Mouse (Mus musculus) urinary bladder, postnatal 10 days (tissue): ENCODE measurements around the gene Nrarp.

Source experiments
- DNase-seq: peaks from one replicate; pipeline ENCODE4 v3.0.0; 2022; ENCODE audit warnings: low spot score

Nrarp gene

DNA sequence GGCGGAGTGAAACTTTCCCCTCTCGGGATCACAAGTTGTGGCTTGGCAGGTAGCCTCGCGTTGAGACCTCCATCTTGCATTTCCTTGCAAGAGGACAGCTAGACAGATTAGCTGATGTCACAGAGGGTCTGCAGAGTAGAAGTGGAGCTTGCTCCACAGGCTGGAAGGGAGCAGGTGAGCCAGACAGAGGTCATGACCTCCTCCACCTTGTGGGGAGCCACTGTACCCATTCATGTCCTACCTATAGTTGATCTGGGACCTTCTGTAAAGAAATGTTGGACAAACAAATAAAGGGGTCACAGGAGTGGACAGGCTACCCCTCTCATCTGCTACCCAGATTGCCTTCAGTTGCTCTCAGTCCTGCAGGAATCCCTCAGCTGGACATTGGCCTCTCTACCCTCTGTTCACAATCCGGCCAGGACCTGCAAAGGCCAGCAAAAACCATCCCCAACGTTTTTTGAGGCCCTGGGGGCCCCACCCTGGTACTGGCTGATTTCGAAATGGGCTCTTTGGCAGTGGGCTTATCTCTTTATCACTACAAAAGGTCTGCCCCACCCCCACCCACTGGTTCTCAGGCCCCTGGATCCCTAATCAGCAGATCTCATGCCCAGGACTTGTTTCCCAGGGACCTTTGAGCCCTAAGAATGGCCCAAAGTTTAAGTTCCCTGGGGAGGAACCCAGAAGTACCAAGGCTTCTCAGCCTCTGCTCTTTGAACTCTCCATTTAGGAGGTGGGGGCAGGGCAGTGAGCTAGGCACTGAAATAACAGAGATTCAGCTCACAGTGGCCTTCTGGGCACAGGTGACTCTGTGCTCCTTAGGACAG lies 5.5 kb upstream of the Nrarp start:
- no peak for DNase-seq

DNA sequence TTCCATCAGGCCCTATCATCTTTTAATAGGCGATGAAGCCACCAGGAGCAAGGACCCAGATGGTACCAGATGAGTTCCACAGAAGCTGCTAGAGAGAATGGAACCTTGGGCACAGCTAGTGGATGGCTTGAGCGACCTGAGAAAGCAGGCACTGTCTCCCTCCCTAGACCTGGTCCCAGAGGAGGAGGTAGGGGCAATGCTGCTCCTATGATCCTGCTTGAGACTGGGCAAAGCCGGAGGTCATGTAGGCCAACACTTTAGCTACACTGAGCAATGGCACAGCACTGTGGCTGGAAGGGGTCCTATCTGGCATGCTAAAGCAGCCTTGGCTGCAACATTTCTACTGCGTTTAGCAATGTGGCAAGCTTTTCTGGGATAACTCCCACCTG lies 4.9 kb upstream of the Nrarp start:
- DNase-seq: no peak

DNA sequence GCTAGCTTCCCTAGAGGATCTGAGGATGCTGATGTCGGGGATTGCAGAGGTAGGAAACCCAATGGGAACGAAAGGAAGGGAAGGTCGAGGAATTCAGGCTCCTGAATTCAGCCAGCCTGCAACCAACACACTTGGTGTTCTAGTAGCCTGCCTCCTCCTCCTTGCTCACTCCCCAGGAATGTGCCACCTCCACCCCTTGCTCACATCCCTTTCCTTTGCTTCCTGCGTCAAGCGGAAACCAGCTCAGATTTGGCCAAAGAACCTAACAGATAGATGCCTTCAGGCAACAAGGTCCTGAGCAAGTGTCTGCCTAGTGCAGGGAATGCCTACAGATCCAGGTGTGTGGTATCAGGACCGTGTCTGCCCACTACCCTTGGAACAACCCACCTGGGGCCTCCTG lies 4.0 kb upstream of the Nrarp start:
- DNase-seq: no peak

DNA sequence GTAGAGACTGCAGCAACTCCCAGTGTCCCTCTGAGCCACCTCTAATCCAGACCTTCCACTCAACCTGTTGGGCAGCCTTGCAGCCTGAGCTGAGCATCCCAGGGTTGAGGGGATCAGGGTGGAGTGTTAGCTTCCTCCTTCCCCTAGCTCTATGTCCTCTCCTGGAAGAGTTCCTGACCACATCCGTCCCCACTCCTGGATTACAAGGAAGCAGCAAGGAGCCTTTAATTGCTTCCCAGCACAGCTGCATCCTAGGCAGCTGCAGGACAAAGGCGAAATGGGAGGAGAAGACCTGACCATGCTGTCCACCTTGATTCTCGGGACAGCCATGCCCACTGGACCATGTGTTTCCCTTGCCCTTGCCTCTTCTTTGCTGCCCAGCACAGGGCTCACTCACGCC lies 3.5 kb upstream of the Nrarp start:
- DNase-seq: no peak

DNA sequence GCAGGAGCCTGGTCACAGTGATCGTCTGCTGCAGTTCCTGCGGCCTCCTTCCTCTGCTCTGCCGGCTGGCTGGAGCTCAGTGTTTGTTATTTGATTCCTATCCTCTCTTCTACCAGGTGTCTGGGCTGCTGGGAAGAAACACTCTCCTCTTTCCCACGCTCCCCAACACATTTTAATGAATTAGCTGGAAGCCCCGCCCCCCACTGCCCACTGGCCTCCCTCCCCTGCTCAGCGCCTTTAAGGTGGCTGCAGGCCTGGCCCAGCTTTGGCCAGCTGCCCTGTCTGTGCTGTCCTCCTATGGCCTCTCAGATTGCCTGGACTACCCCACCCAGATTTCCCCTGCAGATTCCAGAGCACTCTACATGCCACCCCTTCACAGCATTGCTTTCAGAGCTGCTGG lies 2.9 kb upstream of the Nrarp start:
- no peak for DNase-seq

DNA sequence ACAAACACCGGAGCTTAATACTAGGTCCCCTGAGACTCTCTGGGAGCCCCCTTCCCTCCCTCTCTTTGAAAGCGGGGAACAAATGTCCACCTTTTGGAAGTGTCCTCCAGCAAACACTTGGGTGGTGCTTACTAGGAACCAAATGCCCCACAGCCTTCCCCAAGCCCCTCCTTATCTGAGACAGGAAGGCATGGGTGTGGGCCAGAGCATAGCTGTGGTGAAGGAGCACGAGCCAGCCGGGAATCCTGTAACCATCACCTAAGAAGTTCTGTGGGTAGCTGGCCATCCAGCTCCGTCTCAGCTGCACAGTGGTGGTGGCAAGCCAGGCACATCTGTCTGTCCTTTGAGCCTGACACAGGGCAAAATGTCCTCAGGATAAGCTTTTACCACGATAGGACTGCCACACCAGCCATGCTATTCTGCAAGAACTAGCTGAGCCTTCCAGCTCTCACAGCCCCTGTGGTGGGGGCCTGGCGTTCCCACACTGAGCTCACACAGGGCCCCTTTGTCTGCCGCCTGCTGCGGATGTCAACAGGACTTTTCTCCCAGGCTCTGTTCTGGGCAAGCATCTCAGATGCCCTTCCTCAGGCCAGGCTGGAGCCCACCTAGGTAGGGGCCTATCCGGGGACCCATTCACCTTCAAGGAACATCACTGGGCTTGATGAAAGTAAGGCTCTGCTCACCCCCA lies 2.1 kb upstream of the Nrarp start:
- no peak for DNase-seq

DNA sequence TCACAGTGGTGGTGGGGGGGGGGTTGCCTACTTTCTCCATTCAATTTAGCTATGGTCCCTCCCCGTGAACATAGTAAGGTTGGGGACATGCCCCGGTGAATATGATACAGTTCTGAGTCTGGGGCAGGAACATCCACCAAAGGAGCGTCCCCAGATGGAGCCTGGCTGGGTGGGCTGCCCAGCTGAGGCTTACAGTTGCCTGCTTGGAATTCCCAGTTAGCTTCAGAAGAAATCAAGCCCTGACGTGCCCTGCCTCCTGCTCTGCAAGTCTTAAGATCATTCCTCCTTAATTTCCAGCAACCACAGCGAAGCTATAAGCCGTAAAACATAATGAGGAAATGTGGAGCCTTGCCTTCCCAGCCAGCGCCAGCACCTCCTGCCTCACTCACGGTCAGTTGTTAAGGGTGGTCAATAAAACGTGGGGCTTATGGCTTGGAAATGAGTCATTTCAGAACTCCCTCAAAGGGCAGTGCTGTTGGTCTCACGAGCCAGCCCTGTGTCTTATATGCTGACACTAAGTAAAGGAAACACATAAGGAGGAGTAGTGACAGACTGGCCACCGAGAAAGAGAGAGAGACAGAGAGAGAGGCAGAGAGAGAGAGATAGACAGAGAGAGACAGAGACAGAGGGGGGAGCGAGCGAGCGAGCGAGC lies 866 bp upstream of the Nrarp start:
- DNase-seq: no peak

DNA sequence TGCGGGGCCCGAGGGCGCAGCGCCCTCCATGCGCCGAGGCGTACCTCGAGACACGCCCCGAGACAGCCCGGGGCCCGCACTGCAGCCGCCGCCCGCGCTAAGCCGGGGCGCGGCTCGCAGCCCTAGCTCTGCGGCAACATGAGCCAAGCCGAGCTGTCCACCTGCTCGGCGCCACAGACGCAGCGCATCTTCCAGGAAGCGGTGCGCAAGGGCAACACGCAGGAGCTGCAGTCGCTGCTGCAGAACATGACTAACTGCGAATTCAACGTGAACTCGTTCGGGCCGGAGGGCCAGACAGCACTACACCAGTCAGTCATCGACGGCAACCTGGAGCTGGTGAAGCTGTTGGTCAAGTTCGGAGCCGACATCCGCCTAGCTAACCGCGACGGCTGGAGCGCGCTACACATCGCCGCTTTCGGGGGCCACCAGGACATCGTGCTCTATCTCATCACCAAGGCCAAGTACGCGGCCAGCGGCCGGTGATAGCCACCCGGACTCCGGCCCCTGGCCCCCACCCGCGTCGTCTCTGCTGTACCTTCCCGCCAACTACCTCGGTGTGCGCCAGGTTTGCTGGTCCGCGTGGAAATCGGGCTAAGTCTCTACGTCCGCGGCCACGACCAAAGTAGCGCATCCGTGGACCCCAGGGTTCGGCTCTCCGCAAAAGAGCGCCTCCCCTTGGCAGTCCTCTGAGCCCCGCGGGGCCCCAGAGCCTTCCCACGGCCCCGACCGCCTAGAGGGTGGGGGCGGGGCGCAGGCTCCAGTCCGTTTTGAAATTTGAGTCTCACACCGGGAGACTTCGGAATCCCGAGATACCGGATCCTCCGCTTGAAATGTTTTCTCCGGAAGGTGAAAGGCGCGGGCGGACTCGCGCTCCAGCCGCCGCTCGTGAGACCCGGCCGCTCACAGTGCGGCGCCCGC lies 674 bp downstream of the Nrarp start:
- DNase-seq: no peak

DNA sequence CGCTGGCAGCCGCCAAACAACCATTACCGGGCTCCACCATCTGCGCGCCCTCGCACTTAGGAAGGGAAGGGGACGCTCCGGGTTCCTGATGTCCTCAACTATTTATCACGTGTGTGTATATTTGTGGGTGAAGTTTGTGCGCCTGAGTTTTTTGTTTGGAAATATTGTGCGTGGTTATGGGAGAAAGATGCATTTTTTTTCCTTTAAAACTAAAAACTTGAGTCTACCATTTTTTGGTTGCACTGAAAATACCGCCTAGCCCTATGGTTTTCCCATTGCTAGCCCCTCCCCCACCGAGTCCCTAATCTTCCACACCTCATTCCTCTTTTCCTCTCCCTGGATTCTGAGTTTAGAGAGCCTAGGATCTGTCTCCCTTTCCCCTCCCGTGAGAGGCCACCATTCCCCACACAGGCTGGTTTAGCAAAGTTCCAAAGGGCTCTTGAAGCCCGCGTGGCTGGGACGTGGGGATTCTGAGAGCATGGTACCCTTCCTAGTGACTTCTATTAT lies 1.4 kb downstream of the Nrarp start:
- no peak for DNase-seq

DNA sequence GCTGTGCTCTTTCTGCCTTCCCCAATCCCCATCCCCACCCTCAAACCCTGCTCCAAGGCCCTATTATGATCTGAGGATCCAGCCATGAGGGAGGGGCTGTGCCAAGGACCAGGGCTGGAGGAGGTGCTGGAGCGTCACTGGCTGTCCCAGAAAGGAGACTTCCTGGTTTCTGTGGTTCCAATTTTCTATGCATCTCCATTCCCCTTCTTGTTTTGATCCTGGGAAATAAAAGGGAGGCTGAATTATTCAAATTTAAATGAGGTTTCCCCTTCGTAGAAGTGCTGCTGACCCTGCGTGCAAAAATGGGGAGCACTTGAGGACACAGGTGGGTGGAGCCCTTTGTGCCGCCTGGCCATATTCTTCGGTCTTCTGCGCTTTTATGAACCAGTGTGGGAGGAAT lies 2.1 kb downstream of the Nrarp start:
- no peak for DNase-seq

DNA sequence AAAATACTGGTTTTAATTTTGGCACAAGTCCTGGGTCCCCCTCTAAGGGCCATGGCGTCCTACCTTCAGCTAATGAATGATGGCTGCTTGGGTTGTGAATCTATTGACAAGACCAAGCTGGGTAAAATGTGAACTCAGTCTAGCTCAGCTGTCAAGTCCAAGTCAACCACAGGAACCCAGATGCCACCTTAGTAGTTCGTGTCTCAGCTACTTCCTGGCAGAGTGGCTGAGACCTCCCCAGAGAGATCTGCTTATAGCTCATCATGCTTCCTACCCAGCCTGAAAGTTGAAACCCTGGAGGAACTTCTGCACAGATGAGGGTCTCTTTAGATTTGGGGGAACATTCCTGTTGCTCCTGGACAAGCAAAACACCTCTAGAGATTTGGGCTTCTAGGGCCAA lies 2.8 kb downstream of the Nrarp start:
- DNase-seq: no peak

DNA sequence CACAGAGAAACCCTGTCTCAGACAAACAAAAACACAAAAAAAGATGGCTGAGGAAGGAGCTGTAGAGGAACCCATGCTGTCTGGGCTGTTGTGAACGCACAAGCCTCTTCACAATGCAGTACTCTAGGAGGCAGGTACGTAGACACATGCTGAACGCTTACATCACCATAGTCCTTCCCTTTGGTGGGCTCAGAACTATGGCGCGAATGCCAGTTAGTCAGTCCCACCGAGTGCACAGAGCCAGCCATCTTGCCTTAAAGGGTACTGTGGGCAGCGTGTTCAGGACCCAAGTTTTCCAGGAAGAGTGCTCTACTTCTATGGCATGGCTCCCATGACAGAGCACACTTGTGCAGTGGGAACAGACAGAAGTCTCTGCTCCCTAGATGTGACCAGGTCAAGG lies 3.9 kb downstream of the Nrarp start:
- DNase-seq: no peak

DNA sequence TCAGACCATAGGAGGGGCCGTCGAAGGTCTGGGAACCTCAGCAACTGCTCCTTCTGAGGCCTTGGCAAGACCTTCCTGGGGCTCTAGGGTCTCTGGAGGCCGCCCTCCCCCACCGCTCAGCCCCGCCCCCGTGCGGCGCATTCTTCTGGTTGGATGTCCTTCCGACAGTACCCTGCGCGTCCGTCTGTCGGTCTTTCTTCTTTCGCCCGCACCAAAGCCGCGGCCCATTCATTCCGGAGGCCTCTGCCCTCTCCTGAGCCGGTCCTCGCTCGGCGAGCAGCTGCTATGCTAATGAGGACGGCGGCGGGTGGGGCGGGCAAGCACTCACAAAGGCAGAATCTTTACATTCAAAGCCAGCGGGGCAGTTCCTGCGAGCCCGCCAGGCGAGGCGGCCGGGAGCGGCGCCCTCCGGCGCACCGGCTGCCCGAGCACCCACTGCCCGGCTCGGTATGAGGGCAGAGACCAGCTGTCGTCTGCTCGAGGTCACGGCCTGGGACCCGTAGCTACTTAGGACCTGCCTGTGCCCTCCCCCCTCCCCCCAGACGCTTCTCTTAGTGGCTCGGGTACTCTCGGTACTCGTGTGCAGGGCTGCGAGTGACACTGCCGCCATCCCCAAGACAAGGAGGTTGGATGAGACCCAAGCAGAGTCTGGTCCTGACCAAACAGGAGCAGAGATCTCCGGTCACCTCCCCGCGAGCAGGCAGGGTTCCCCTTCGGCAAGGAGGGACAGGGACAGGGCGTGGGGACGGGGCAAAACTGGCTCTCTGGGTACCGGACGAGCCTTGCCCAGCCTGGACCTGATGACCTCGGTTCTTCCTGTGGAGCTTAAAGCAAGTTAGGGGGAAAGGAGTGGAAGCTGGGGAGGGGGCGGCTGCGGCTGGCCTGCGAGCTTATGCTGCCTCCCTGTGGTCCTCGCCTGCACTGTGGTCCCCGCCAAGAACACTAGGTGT lies 5.3 kb downstream of the Nrarp start:
- DNase-seq: no peak

DNA sequence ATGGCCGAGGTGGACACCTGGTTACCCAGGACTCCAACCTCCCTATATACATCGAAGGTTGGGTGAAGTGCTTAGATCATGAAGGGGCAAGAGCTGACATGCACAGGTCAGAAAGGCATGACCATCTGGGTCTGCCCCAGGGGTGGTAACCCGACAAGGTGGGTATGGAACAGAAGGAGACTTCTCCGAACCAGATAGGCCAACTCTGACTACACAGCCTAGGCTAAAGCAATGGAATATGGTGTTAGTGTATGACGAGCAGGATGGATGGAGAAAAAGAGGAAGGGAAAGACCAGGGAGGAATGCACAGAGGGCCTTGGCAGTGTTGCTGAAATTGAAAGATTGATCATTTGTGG lies 6.0 kb downstream of the Nrarp start:
- DNase-seq: no peak

DNA sequence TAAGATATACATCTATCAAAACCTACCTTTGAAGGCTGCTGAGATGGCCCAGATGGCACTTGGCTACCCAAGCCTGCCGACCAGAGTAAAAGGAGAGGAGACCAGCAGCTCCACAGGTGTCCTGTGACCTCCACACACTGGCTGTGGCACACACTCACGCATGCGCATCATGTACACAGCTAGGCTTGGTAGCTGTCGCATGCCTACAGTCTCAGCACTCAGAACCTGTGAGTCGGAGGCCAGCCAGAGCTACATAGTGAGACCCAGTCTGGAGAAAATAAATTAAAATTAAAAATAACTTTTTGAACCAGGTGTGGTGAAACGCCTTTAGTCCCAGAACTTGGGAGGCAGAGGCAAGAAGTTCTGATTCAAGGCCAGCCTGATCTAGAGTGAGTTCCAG lies 7.3 kb downstream of the Nrarp start:
- DNase-seq: no peak

DNA sequence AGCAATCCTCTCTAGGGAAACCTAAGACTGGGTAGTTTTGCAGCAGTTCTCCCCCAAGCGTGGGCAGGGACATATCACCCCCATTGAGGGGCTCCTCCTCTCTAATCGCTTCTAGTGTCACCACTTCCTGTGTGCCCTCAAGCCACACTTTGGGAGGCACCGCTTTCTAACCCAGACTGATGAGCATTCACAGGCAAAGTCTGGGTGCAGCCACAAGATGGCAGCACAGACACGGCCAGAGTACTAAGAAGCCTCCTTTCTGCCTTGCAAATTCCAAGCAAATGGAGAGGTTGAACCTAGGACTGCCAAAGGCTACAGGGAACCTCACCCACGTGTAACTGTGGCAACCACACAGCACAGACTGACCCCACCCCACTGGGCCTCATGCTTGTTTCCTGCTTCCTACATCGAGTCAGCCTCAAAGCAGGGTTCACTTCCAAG lies 12.8 kb downstream of the Nrarp start:
- DNase-seq: no peak

DNA sequence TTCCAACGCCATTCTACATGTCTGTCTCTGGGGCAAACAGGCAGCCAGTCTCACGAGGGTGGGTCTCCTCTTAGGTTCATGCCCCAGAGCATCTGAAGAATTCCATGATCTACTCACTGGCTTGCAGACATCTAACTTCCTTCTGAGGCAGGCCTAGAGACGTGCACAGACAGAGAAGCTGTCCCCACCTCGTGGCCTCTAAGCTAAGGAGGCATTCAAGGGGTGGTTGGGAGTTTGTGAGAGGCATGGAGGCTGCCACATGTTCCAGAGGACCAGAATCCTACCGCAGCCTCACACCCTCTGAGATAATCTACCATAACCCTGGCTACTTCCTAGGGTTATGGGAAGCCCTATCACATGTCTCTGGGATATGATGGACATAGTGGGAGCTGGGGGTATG lies 13.4 kb downstream of the Nrarp start:
- DNase-seq: no peak

DNA sequence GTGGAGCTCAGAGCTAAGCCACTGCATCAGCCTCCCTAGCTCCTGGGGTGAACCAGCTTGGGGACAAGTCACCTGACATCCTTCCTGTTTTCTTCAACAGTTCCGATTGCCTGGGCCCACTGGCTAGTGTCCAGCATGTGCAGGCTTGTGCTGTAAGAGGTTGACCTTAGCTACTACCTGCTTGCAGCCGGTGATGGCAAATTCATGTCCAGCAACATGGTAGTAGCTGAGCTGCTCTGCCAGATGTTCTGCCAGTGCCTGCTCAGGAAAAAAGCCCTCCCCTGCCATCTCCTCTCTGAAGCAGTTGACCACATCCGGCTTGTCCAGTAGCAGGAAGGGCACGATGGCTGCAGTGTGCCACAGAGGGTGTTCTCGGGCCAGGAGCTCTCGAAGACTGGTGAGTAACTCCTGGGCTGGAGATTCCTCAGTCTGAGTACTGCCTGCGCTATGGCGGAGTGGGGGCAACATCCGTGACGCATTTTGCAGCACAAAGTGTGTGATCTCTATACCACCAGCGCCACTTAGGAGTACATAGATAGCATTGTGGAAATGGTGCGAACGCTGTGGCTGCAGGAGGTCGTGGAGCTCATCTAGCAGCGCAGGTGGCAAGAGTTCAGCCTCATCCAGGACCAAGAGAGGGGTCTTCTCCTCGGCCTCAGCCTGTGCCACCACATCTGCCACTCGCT lies 14.1 kb downstream of the Nrarp start:
- DNase-seq: no peak

DNA sequence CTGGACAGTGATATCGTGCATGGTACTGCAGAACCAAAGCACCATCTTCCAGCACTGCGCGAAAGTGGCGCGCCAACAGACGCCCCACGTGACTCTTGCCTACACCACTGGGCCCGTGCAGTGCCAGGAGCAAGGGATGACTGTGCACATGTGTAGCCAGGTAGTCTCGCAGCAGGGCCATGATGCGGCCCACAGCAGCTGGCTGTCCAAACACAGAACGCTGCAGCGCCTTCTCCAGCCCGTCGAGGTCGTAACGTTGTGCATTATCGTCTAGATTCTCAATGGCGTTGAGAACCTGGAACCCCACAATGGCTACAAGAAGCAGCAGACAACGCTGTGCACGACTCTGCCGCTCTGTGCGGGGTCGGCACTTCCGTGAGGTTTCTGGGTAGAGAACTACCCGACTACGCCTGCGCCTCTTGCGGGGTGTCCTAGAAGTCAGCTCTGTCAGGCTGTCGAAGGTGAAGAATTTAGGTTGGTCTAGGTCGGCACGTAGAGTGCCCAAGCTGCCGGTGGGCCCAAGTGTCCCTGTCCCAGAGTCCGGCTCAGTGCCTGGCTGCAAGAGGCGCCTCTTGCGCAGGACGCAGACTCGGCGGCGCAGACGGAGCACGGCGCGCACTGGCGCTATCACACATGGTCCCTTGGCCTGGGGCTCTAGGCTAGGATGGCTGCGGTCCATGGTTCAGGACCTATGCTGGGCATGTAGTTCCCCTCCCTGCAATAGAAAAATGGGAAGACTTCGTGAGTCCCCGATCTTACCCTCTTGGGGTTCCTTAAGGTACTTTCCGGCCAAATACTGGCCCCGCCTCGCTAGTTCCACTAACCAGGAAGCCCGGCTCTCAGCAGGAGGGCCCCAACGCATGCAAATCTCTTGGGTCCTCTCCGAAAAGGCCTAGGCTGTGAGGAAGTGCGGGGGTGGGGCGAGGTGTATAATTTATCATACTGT lies 14.9 kb downstream of the Nrarp start:
- no peak for DNase-seq
